Mouse (Mus musculus): ENCODE results near the gene Cgrrf1. TPM values are rescaled to one million over a fixed set of nuclear protein-coding genes. Genes with fewer than 3 reads are reported as not detected.

Cgrrf1 gene
- polyA plus RNA-seq, 1 experiment from 2014 or later = 38.7 TPM

DNA sequence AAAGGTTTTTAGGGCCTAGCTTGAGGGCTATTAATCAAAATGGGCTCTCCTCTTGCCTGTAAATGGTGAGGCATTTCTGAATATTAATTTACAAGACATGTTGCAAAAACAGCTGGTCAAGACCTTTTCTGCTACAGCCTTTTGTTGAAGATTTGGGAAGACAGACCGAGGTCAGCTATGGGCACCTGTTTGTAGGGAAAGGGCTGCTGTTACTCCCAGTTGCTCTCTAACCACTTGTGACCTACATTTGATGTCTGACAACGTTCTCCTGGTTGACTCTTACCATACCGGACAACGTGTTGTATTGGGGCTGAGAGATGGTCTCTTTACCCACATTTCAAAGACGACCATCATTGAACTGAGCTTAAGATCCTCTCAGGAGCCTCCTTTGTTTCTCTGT lies 66.0 kb downstream of the Cgrrf1 start:
- Histone ChIP-seq H3K4me2 (no peak overlapping the region), H3K27me3 (ENCODE audit: control insufficient read depth, insufficient read depth, low read length) (no peaks in the 10 kb centered on the region), H3K27ac (ENCODE audit: low read depth, low read length) (no peak overlapping the region), H3K4me3 (ENCODE audit: low read depth, low read length) (no peak overlapping the region), H3K36me3 (ENCODE audit: control insufficient read depth, insufficient read depth, low read length) (no peaks in the 10 kb centered on the region), H3K9ac (ENCODE audit: low read length) (no peak overlapping the region), H3K4me1 (ENCODE audit: control insufficient read depth, insufficient read depth, low read length) (no peaks in the 10 kb centered on the region), H3K9me3 (ENCODE audit: control insufficient read depth, low read length) (no peaks in the 10 kb centered on the region)
- ATAC-seq (ENCODE audit: low FRiP score) (no peak), DNase-seq (ENCODE audit: low spot score, missing footprints) (no peak)
- WGBS = 91% methylated on average over 5 of the region's 5 CpGs

DNA sequence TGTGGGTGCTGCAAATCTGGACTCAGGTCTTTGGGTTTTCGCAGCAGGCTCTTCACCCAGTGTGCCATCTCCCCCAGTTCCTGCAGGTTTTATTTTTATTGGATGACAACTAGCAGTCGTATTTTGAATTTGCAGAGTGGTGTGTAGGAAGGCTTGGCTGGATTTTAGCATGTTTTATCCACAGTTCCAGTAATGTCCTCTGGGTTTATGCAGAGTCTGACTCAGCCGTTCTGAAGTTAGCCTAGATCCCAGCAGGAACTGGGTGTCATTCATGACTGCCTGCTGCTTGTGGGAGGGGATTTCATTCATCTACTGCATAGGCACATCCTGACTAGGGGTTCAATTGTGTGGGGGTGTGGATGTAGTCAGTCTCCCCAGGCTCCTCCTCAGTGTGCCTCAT lies 66.7 kb downstream of the Cgrrf1 start:
- H3K9ac ChIP-seq (ENCODE audit: low read length) = no peak overlapping the region
- H3K36me3 ChIP-seq (ENCODE audit: control insufficient read depth, insufficient read depth, low read length) = no peaks in the 10 kb centered on the region
- no peak overlapping the region for H3K27ac ChIP-seq (ENCODE audit: low read depth, low read length)
- WGBS = 65% methylated on average over 3 of the region's 3 CpGs
- no peak overlapping the region for H3K4me2 ChIP-seq
- H3K4me1 ChIP-seq (ENCODE audit: control insufficient read depth, insufficient read depth, low read length) = no peaks in the 10 kb centered on the region
- H3K27me3 ChIP-seq (ENCODE audit: control insufficient read depth, insufficient read depth, low read length) = no peaks in the 10 kb centered on the region
- no peak for ATAC-seq (ENCODE audit: low FRiP score)
- DNase-seq (ENCODE audit: low spot score, missing footprints) = no peak
- H3K4me3 ChIP-seq (ENCODE audit: low read depth, low read length) = no peak overlapping the region
- no peaks in the 10 kb centered on the region for H3K9me3 ChIP-seq (ENCODE audit: control insufficient read depth, low read length)

DNA sequence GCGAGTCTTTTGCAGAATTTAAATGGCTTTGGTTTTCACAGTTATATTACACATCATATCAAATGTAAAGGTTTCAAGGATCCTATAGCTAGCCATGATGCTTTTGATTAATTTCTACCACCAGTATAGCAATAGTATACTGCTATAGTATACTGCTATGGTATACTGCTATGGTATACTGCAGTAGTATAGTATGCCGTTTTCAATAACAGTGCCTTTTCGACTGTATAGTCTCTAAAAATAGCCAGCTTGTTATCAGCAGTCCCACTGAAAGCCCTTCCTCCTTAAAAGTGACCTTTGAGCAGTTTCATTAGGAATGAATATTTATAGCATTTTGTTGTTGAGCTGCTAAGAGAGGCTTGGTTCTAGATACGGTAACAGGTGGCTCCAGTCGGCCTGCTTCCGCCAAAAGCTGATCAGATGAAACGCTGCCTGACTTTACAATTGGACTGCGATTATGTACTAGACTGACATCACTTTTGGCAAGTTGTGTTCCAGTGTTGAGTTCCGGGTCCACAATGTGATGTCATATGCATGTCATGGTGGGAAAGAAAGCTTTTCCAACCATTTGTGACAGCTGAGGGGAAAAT lies 70.7 kb downstream of the Cgrrf1 start:
- Histone ChIP-seq H3K4me3 (ENCODE audit: low read depth, low read length) (no peak overlapping the region), H3K27ac (ENCODE audit: low read depth, low read length) (no peak overlapping the region), H3K4me2 (no peak overlapping the region), H3K9me3 (ENCODE audit: control insufficient read depth, low read length) (no peaks in the 10 kb centered on the region), H3K36me3 (ENCODE audit: control insufficient read depth, insufficient read depth, low read length) (no peaks in the 10 kb centered on the region), H3K9ac (ENCODE audit: low read length) (no peak overlapping the region), H3K27me3 (ENCODE audit: control insufficient read depth, insufficient read depth, low read length) (no peaks in the 10 kb centered on the region), H3K4me1 (ENCODE audit: control insufficient read depth, insufficient read depth, low read length) (no peaks in the 10 kb centered on the region)
- ATAC-seq (ENCODE audit: low FRiP score) = no peak
- 94% methylated on average over 9 of the region's 9 CpGs for WGBS
- DNase-seq (ENCODE audit: low spot score, missing footprints) = no peak

Other genes with a start within 250 kb of the Cgrrf1 start
- gene Cdkn3, start 71.6 kb upstream of the Cgrrf1 start, polyA plus RNA-seq (2014; fragmentation: Nextera tagmentation; extraction: Ambion mirVana) = 47.2 and 53.8 TPM in 2 replicates
- 229 and 249 TPM in 2 replicates for gene Cnih1, start 43.7 kb upstream of the Cgrrf1 start, polyA plus RNA-seq (2014; fragmentation: Nextera tagmentation; extraction: Ambion mirVana)
- gene Gmfb, start 9.9 kb upstream of the Cgrrf1 start, polyA plus RNA-seq (2014; fragmentation: Nextera tagmentation; extraction: Ambion mirVana) = 118 and 127 TPM in 2 replicates
- 2.7 and 2.8 TPM in 2 replicates for gene Samd4, start 50.7 kb downstream of the Cgrrf1 start, polyA plus RNA-seq (2014; fragmentation: Nextera tagmentation; extraction: Ambion mirVana)

All from midbrain, embryonic 11.5 days (tissue).